Mouse (Mus musculus): ENCODE results near the gene Fam205a3.
"Not testable (repeated sequence)": the region's sequence is repeated elsewhere in the genome, so short reads cannot be mapped to it uniquely, and the experiment has no call there.

Gene Fam205a3

DNA sequence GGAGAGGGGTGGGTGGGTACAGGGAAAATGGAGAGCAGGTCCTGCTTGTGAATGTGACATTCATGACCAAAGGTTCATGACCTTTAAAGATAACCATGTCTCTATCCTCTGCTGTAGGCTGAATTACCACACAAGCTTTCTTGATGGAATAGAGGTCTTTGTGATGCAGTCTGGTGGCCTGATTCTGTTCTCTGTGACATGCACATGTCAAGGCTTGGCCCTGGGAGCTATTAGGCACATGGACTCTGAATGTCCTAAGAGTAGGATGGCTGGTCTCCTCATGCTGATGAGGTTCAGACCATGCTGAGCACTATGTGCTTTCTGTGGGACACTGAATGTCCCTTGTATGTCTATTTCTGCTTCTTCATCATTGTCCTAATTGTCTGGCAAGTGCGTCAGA lies at the start of gene Fam205a3:
TSS of gene Fam205a3 (plus strand) at position 301 of the 400 bp plus-strand sequence.
- DNase-seq = not testable (repeated sequence)

DNA sequence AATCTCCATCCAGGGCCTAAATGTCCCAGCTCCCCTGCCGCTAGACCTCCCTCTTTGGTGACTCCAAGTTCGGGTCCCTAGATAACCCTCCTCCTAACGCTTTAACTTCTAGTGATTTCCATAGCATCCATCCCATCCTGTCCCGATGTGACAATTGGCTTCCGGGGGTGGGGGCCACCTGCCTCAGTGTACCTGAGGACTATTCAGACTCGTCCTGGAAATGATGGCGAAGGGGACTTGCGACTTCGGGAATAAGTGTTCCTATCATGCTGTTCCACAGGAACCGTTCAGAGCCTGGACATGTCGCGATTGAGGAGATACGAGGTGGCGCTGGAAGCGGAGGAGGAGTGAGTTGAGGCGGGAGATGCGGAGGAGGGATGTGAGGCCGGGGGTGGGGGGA lies 24.2 kb upstream of the Fam205a3 start, which contains the start of gene Gm21953:
TSS of gene Gm21953 (plus strand) at position 301 of the 400 bp plus-strand sequence.
- DNase-seq = not testable (repeated sequence)

Data from kidney, postnatal 10 days (tissue).